Comparison of ENCODE assay signal across 8 mouse cellular contexts in the genomic region with DNA sequence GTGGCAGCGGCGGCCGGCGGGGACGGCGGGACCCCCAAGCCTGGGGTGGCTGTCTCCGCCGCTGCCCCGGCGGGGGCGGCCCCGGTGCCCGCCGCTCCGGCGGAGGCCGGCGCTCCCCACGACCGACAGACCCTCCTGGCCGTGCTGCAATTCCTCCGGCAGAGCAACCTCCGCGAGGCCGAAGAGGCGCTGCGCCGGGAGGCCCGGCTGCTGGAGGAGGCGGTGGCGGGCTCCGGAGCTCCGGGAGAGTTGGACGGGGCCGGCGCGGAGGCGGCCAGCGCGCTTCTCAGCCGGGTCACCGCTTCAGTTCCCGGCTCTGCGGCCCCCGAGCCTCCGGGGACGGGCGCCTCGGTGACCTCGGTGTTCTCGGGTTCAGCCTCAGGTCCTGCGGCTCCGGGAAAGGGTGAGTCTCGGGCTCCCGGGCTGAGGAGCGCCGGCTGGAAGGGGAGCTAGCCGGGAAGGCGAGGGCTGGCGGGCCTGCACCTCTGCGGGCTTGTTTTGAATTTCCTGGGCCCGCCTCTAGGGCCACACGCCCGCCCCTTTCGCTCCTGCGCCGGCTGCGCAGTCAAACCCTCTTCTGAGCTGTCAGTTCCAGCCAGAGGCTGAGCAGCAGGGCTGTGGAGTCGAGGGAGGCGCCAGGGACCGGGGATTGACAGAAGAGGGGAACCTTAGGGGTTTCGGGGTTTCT. TPM values are rescaled to one million over a fixed set of nuclear protein-coding genes. Genes with fewer than 3 reads are reported as not detected.
DNase-seq lines count a peak whose midpoint lies in the region; ATAC-seq lines count a peak whose summit lies in the region.

No protein-coding gene starts in this region.

- H3K4me2 ChIP-seq in heart, embryonic 14.5 days (ENCODE audit: low read length), result peak overlapping the region; percentile 85
- peak overlapping the region; percentile 87 for H3K4me2 ChIP-seq in liver, embryonic 13.5 days
- peak overlapping the region; percentile 55 for H3K4me2 ChIP-seq in stomach, embryonic 15.5 days

- no peaks in the 10 kb centered on the region for H3K9me3 ChIP-seq in heart, embryonic 14.5 days (ENCODE audit: control insufficient read depth, low read length)
- no peaks in the 10 kb centered on the region for H3K9me3 ChIP-seq in liver, embryonic 13.5 days (replicated peaks)
- no peaks in the 10 kb centered on the region for H3K9me3 ChIP-seq in stomach, embryonic 15.5 days

- WGBS in heart, embryonic 14.5 days, result under 1% methylated on average over 71 of the region's 72 CpGs
- under 1% methylated on average over 63 of the region's 72 CpGs for WGBS in liver, embryonic 13.5 days (ENCODE audit: insufficient replicate concordance)
- WGBS in stomach, embryonic 15.5 days, result under 1% methylated on average over 66 of the region's 72 CpGs

- no peaks in the 10 kb centered on the region for H3K27me3 ChIP-seq in heart, embryonic 14.5 days (ENCODE audit: control insufficient read depth, insufficient read depth, low read length)
- no peaks in the 10 kb centered on the region for H3K27me3 ChIP-seq in liver, embryonic 13.5 days
- no peaks in the 10 kb centered on the region for H3K27me3 ChIP-seq in stomach, embryonic 15.5 days (replicated peaks)

- peak overlapping the region; percentile 90 for H3K9ac ChIP-seq in heart, embryonic 14.5 days (ENCODE audit: low read length)
- peak overlapping the region; percentile 98 for H3K9ac ChIP-seq in liver, embryonic 13.5 days
- H3K9ac ChIP-seq in stomach, embryonic 15.5 days, result peak overlapping the region; percentile 92

- peaks cover 3 to 8% of the 10 kb centered on the region in 2 experiments for H3K4me1 ChIP-seq in heart, embryonic 14.5 days (ENCODE audit: control insufficient read depth in 2 of 2, insufficient read depth in 2 of 2, low read length in 2 of 2)
- H3K4me1 ChIP-seq in liver, embryonic 13.5 days (replicated peaks), result peaks cover 27% of the 10 kb centered on the region
- H3K4me1 ChIP-seq in stomach, embryonic 15.5 days, result peaks cover 6% of the 10 kb centered on the region; the same call in 1 of the 2 replicates

- DNase-seq in c-Kit-negative CD71-positive TER-119-positive erythroid progenitor cells, embryonic 14.5 days (ENCODE audit: low read depth, low spot score), result peak; percentile 71
- DNase-seq in fibroblast of lung, adult 2 months (ENCODE audit: low read depth), result peak; percentile 57
- peak; percentile 92 for DNase-seq in kidney, postnatal 14 days
- peak; percentile 87 for DNase-seq in liver, embryonic 13.5 days
- DNase-seq in natural killer cell, adult 2 months (ENCODE audit: low spot score in 2 of 2), result peak; percentile 76 to 80

- ATAC-seq in CD4-positive, CD25-positive, alpha-beta regulatory T cell, adult 4 months, result peak; percentile 92
- ATAC-seq in heart, embryonic 14.5 days (ENCODE audit: insufficient number of reproducible peaks, insufficient read depth, low FRiP score, low read depth), result peak; percentile 89
- ATAC-seq in liver, embryonic 13.5 days (ENCODE audit: low read depth), result peak; percentile 98
- peak; percentile 94 for ATAC-seq in stomach, embryonic 15.5 days (ENCODE audit: insufficient read depth, low FRiP score, low read depth)

- peak overlapping the region; percentile 78 to 81 for H3K4me3 ChIP-seq in heart, embryonic 14.5 days (ENCODE audit: control insufficient read depth in 1 of 2, insufficient read depth in 1 of 2, low read depth in 1 of 2, low read length in 2 of 2)
- peak overlapping the region; percentile 100 for H3K4me3 ChIP-seq in liver, embryonic 13.5 days (replicated peaks)
- H3K4me3 ChIP-seq in stomach, embryonic 15.5 days (replicated peaks), result peak overlapping the region; percentile 93

- H3K27ac ChIP-seq in heart, embryonic 14.5 days (replicated peaks in 1 of 2; ENCODE audit: control insufficient read depth in 1 of 2, insufficient read depth in 1 of 2, low read depth in 2 of 2, low read length in 2 of 2), result peak overlapping the region; percentile 71 to 84
- H3K27ac ChIP-seq in liver, embryonic 13.5 days, result peak overlapping the region; percentile 94
- H3K27ac ChIP-seq in stomach, embryonic 15.5 days, result peak overlapping the region; percentile 87

- H3K36me3 ChIP-seq in heart, embryonic 14.5 days (ENCODE audit: control insufficient read depth, insufficient read depth, low read length), result peaks cover 28% of the 10 kb centered on the region
- H3K36me3 ChIP-seq in liver, embryonic 13.5 days, result peaks cover 31% of the 10 kb centered on the region
- peaks cover 4% of the 10 kb centered on the region for H3K36me3 ChIP-seq in stomach, embryonic 15.5 days

RNA-seq across cellular contexts. Expression of gene Taf5, which starts 0.5 kb away (rescaled TPM):
- 1 to 10 TPM; 2.0 to 2.8 TPM for polyA plus RNA-seq in CD4-positive, CD25-positive, alpha-beta regulatory T cell, adult 4 months (2017; shearing (Covaris generic))
- 5.4 and 5.7 TPM in 2 replicates for polyA plus RNA-seq in heart, embryonic 14.5 days (2014; fragmentation: Nextera tagmentation; extraction: Ambion mirVana)
- polyA plus RNA-seq in liver, embryonic 13.5 days (2015; fragmentation: Nextera tagmentation; extraction: Ambion mirVana), result 4.3 TPM in 2 replicates
- polyA plus RNA-seq in stomach, embryonic 15.5 days (2015; fragmentation: Nextera tagmentation; extraction: Ambion mirVana), result 4.5 and 5.1 TPM in 2 replicates

RNA-seq across cellular contexts. Expression of gene Pcgf6, which starts 17.4 kb away (rescaled TPM):
- 1 to 10 TPM; 7.4 to 8.9 TPM for polyA plus RNA-seq in CD4-positive, CD25-positive, alpha-beta regulatory T cell, adult 4 months (2017; shearing (Covaris generic))
- polyA plus RNA-seq in heart, embryonic 14.5 days (2014; fragmentation: Nextera tagmentation; extraction: Ambion mirVana), result 8.8 and 11.0 TPM in 2 replicates
- 11.3 and 13.7 TPM in 2 replicates for polyA plus RNA-seq in liver, embryonic 13.5 days (2015; fragmentation: Nextera tagmentation; extraction: Ambion mirVana)
- polyA plus RNA-seq in stomach, embryonic 15.5 days (2015; fragmentation: Nextera tagmentation; extraction: Ambion mirVana), result 16.6 and 18.7 TPM in 2 replicates

RNA-seq across cellular contexts. Expression of gene Usmg5, which starts 22.4 kb away (rescaled TPM):
- 100 to 1,000 TPM; 175 to 307 TPM for polyA plus RNA-seq in CD4-positive, CD25-positive, alpha-beta regulatory T cell, adult 4 months (2017; shearing (Covaris generic))
- polyA plus RNA-seq in heart, embryonic 14.5 days (2014; fragmentation: Nextera tagmentation; extraction: Ambion mirVana), result 2,728 and 2,838 TPM in 2 replicates
- polyA plus RNA-seq in liver, embryonic 13.5 days (2015; fragmentation: Nextera tagmentation; extraction: Ambion mirVana), result 965 and 1,062 TPM in 2 replicates
- 1,167 and 1,215 TPM in 2 replicates for polyA plus RNA-seq in stomach, embryonic 15.5 days (2015; fragmentation: Nextera tagmentation; extraction: Ambion mirVana)

RNA-seq across cellular contexts. Expression of gene Pdcd11, which starts 22.5 kb away (rescaled TPM):
- 1 to 10 TPM; 7.9 to 9.4 TPM for polyA plus RNA-seq in CD4-positive, CD25-positive, alpha-beta regulatory T cell, adult 4 months (2017; shearing (Covaris generic))
- 4.6 and 5.3 TPM in 2 replicates for polyA plus RNA-seq in heart, embryonic 14.5 days (2014; fragmentation: Nextera tagmentation; extraction: Ambion mirVana)
- 6.5 and 6.8 TPM in 2 replicates for polyA plus RNA-seq in liver, embryonic 13.5 days (2015; fragmentation: Nextera tagmentation; extraction: Ambion mirVana)
- 8.6 and 8.9 TPM in 2 replicates for polyA plus RNA-seq in stomach, embryonic 15.5 days (2015; fragmentation: Nextera tagmentation; extraction: Ambion mirVana)

RNA-seq across cellular contexts. Expression of gene Nt5c2, which starts 53.1 kb away (rescaled TPM):
- polyA plus RNA-seq in CD4-positive, CD25-positive, alpha-beta regulatory T cell, adult 4 months (2017; shearing (Covaris generic)), result 10 to 100 TPM; 38.0 to 42.2 TPM
- polyA plus RNA-seq in heart, embryonic 14.5 days (2014; fragmentation: Nextera tagmentation; extraction: Ambion mirVana), result 115 and 126 TPM in 2 replicates
- polyA plus RNA-seq in liver, embryonic 13.5 days (2015; fragmentation: Nextera tagmentation; extraction: Ambion mirVana), result 61.0 and 69.1 TPM in 2 replicates
- 69.4 and 76.6 TPM in 2 replicates for polyA plus RNA-seq in stomach, embryonic 15.5 days (2015; fragmentation: Nextera tagmentation; extraction: Ambion mirVana)

Comparison
In these comparisons a context has a peak if more than half of its experiments do, and no peak if none do; other contexts are left out.
1. Peak in every context shown above with its lines: DNase-seq, ATAC-seq, H3K4me3 ChIP-seq and H3K27ac ChIP-seq.